Mouse (Mus musculus) embryonic facial prominence, embryonic 12.5 days (tissue): Measurements from ENCODE around the gene Tnnt1. TPM values are rescaled to one million over a fixed set of nuclear protein-coding genes. Genes with fewer than 3 reads are reported as not detected.

Experiments
- ATAC-seq: fragments of 200-750 bp; cut with Nextera tagmentation; 2 replicates; pipeline ENCODE4 v1.8.0; 2017; ENCODE audit not compliant: insufficient number of reproducible peaks, insufficient read depth, low FRiP score, low TSS enrichment
- H3K27ac ChIP-seq: fragments of 300-500 bp; sonication (generic); 2 replicates; pipeline ENCODE4 v1.5.1; 2016; ENCODE audit warnings: mild to moderate bottlenecking
- H3K27me3 ChIP-seq: fragments of 300-500 bp; sonication (generic); 2 replicates; pipeline ENCODE4 v1.6.1; 2016; ENCODE audit warnings: mild to moderate bottlenecking, moderate library complexity
- H3K36me3 ChIP-seq: fragments of 300-500 bp; sonication (generic); 2 replicates; pipeline ENCODE4 v1.6.1; 2016; ENCODE audit warnings: mild to moderate bottlenecking
- H3K4me1 ChIP-seq: fragments of 300-500 bp; sonication (generic); 2 replicates; pipeline ENCODE4 v1.6.1; 2016
- H3K4me2 ChIP-seq: fragments of 300-500 bp; sonication (generic); replicated peaks from 2 replicates; pipeline ENCODE4 v1.6.1; 2016; ENCODE audit warnings: mild to moderate bottlenecking, moderate library complexity
- H3K4me3 ChIP-seq: fragments of 300-500 bp; sonication (generic); 2 replicates; pipeline ENCODE4 v1.5.1; 2016; ENCODE audit warnings: mild to moderate bottlenecking
- H3K9ac ChIP-seq: fragments of 300-500 bp; sonication (generic); 2 replicates; pipeline ENCODE4 v1.6.1; 2016; ENCODE audit warnings: mild to moderate bottlenecking, moderate library complexity
- H3K9me3 ChIP-seq: fragments of 300-500 bp; sonication (generic); 2 replicates; pipeline ENCODE4 v1.6.1; 2016; ENCODE audit warnings: mild to moderate bottlenecking, moderate library complexity
- WGBS: fragments of 180-500 bp; shearing (Covaris S2); methylation state at CpG from one replicate; pipeline ENCODE4 v1.1.7; 2016; 5-methylcytosine and 5-hydroxymethylcytosine counted together
- polyA plus RNA-seq: library from polyadenylated mRNA; unstranded; fragments of >200 nt; fragmentation: Nextera tagmentation; extraction: Ambion mirVana; gene quantifications from 2 replicates; pipeline ENCODE4 v1.2.1, GENCODE M21; 2016

Gene Tnnt1
- polyA plus RNA-seq, 1 experiment from 2014 or later: 135 TPM

DNA sequence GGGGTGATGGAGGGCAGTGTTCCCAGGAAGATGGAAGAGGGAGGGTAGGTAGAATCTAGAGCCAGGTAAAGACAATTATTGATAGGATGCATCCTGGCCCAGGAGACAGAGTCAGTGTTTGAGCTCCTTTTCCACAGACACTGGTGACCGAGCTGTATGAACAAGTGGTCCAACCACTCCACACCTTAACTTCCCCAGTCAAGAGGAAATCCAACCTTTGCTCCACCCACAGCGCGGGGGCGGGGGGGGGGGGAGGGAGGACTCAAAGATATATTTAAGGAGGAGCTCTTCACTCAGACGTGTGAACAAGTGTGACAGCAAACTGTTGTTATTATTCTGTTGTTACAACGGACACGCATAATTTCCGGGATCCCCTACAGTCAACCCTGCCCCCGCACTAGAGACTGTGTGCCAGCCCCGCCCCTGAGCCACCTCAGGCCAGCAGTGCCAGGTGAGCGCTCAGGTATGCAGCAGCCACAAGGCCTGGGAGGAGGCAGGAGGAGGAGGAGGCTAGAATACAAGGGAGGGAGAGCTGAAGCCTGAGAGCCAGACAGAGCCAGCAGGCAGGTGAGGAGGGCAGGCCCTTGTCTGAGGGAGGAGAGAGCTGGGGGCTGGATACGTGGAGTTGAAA lies 51.9 kb downstream of the Tnnt1 start:
- H3K4me2 ChIP-seq: 0 out of 2 replicates have a peak overlapping the region, but pooled peaks have one; percentile 5
- H3K4me3 ChIP-seq: no peak overlapping the region
- 0 out of 2 replicates have a peak overlapping the region, but pooled peaks have one; percentile 13 for H3K27ac ChIP-seq
- no peaks in the 10 kb centered on the region for H3K9me3 ChIP-seq
- no peak overlapping the region for H3K9ac ChIP-seq
- H3K36me3 ChIP-seq: no peaks in the 10 kb centered on the region
- H3K4me1 ChIP-seq: no peaks in the 10 kb centered on the region
- 10% methylated on average over 12 of the region's 12 CpGs for WGBS
- 0 out of 2 replicates have a peak, but pooled peaks have one; percentile 49 for ATAC-seq
- H3K27me3 ChIP-seq: no peaks in the 10 kb centered on the region; the same call in 1 of the 2 replicates

GRCm38 (mm10) chr7:4460576-4461434 lies 55.4 kb downstream of the Tnnt1 start, which contains the start of gene Eps8l1:
Gene Eps8l1, plus strand, starts transcription at chr7:4460674.
- peak within 1 kb of the TSS; percentile 36 for H3K4me2 ChIP-seq
- H3K9ac ChIP-seq: no peak within 1 kb of the TSS
- H3K27me3 ChIP-seq: no peaks in the 10 kb centered on the region
- H3K4me3 ChIP-seq: peak within 1 kb of the TSS; percentile 18
- 67% methylated on average over 14 of the region's 16 CpGs for WGBS
- H3K36me3 ChIP-seq: no peaks in the 10 kb centered on the region
- H3K27ac ChIP-seq: 0 out of 2 replicates have a peak within 1 kb of the TSS, but pooled peaks have one; percentile 5
- H3K4me1 ChIP-seq: no peaks in the 10 kb centered on the region
- ATAC-seq: peak; percentile 36; the same call in 1 of the 2 replicates
- H3K9me3 ChIP-seq: no peaks in the 10 kb centered on the region

Other genes starting within 250 kb of the Tnnt1 start
- gene Ncr1, start 178.7 kb downstream of the Tnnt1 start, polyA plus RNA-seq: not detected in 2 replicates
- 0.23 and 0.46 TPM in 2 replicates for gene Gp6, start 118.6 kb downstream of the Tnnt1 start, polyA plus RNA-seq
- 25.9 and 29.1 TPM in 2 replicates for gene Rdh13, start 70.7 kb downstream of the Tnnt1 start, polyA plus RNA-seq
- gene Eps8l1, start 55.7 kb downstream of the Tnnt1 start, polyA plus RNA-seq: 7.2 and 7.3 TPM in 2 replicates
- 65.6 and 68.1 TPM in 2 replicates for gene Ppp1r12c, start 14.7 kb downstream of the Tnnt1 start, polyA plus RNA-seq
- gene Tnni3, start 7.8 kb upstream of the Tnnt1 start, polyA plus RNA-seq: 4.4 and 4.6 TPM in 2 replicates
- 2.2 and 2.9 TPM in 2 replicates for gene Dnaaf3, start 16.1 kb upstream of the Tnnt1 start, polyA plus RNA-seq
- gene Syt5, start 31.2 kb upstream of the Tnnt1 start, polyA plus RNA-seq: 5.9 and 8.8 TPM in 2 replicates
- gene Ptprh, start 87.7 kb upstream of the Tnnt1 start, polyA plus RNA-seq: not detected in 2 replicates
- gene Tmem86b, start 115.0 kb upstream of the Tnnt1 start, polyA plus RNA-seq: 1.9 and 2.2 TPM in 2 replicates
- 10.6 and 11.7 TPM in 2 replicates for gene Ppp6r1, start 142.6 kb upstream of the Tnnt1 start, polyA plus RNA-seq
- 103 and 107 TPM in 2 replicates for gene Hspbp1, start 168.7 kb upstream of the Tnnt1 start, polyA plus RNA-seq
- gene Brsk1, start 174.2 kb upstream of the Tnnt1 start, polyA plus RNA-seq: 2.8 and 3.6 TPM in 2 replicates
- gene Tmem150b, start 208.9 kb upstream of the Tnnt1 start, polyA plus RNA-seq: 0.33 TPM in 1 of 2 replicates, not detected in the other
- gene Kmt5c, start 223.7 kb upstream of the Tnnt1 start, polyA plus RNA-seq: 71.1 and 77.3 TPM in 2 replicates
- 66.1 and 67.8 TPM in 2 replicates for gene Cox6b2, start 236.7 kb upstream of the Tnnt1 start, polyA plus RNA-seq